Mouse (Mus musculus) limb, embryonic 13.5 days (tissue): Measurements from ENCODE around the gene Shisa2. TPM values are rescaled to one million over a fixed set of nuclear protein-coding genes. Genes with fewer than 3 reads are reported as not detected.
A peak's percentile ranks its signal among the peaks of the same experiment; 100 is the strongest.

Experiments used
- ATAC-seq: fragments of 200-750 bp; cut with Nextera tagmentation; 2 replicates; pipeline ENCODE4 v1.8.0; 2017; ENCODE audit warnings: low read depth, moderate number of reproducible peaks, moderate TSS enrichment; ENCODE audit not compliant: low FRiP score
- H3K27ac ChIP-seq: fragments of 300-500 bp; sonication (generic); 2 replicates; pipeline ENCODE4 v1.5.1; 2015; ENCODE audit warnings: inconsistent platforms, mild to moderate bottlenecking, moderate library complexity
- H3K27me3 ChIP-seq: fragments of 300-500 bp; sonication (generic); 2 replicates; pipeline ENCODE4 v1.6.1; 2015; ENCODE audit warnings: mild to moderate bottlenecking, inconsistent platforms
- H3K36me3 ChIP-seq: fragments of 300-500 bp; sonication (generic); 2 replicates; pipeline ENCODE4 v1.6.1; 2015; ENCODE audit warnings: inconsistent platforms, mild to moderate bottlenecking, moderate library complexity
- H3K4me1 ChIP-seq: fragments of 300-500 bp; sonication (generic); 2 replicates; pipeline ENCODE4 v1.6.1; 2015; ENCODE audit warnings: inconsistent platforms
- H3K4me2 ChIP-seq: fragments of 300-500 bp; sonication (generic); replicated peaks from 2 replicates; pipeline ENCODE4 v1.6.1; 2015; ENCODE audit warnings: inconsistent platforms, mild to moderate bottlenecking, moderate library complexity
- H3K4me3 ChIP-seq: fragments of 300-500 bp; sonication (generic); 2 replicates; pipeline ENCODE4 v1.5.1; 2015; ENCODE audit warnings: moderate library complexity, mild to moderate bottlenecking, inconsistent platforms
- H3K9ac ChIP-seq: fragments of 300-500 bp; sonication (generic); 2 replicates; pipeline ENCODE4 v1.6.1; 2015; ENCODE audit warnings: mild to moderate bottlenecking, inconsistent platforms
- H3K9me3 ChIP-seq: fragments of 300-500 bp; sonication (generic); 2 replicates; pipeline ENCODE4 v1.6.1; 2016; ENCODE audit warnings: inconsistent platforms
- WGBS: fragments of 180-500 bp; shearing (Covaris S2); methylation state at CpG from one replicate; pipeline ENCODE4 v1.1.7; 2015; 5-methylcytosine and 5-hydroxymethylcytosine counted together
- polyA plus RNA-seq: library from polyadenylated mRNA; unstranded; fragments of >200 nt; fragmentation: Nextera tagmentation; extraction: Ambion mirVana; gene quantifications from 2 replicates; pipeline ENCODE4 v1.2.1, GENCODE M21; 2015

Shisa2 gene
- polyA plus RNA-seq: 46.6 and 54.2 TPM in 2 replicates

DNA sequence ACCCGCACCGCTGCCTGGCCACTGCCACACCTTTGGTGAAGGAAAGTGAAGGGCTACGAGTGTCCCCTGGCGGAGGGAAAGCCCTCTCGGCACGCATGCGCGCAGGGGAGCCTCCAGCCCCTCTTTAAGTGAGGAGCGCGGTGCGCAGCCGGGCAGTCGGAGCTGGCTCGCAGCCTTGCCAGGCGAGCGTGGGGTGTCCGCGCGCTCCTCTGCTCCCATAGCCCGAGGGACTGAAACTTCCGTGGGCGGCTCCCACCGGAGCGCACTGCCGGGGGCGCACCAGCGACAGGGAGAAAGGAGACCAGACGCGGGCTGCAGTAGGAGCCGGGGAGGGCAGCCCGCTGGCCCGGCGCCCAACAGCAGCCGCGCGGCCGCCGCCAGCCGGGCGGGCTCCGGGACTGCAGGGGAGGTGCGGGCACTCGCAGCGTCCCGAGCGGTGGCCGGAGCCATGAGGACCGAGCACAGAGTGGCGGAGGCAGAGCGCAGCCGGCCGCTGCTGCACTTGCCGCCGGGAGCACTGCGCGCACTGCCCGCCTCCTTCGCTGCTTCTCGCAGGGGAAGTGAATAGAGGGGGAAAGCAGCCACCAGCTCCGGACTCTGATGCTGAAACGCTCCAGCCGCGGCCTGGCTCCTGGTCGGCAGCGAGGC lies at the start of gene Shisa2:
TSS of gene Shisa2 (plus strand) at position 151 of the 648 bp plus-strand sequence.
- Histone ChIP-seq H3K27ac (peak within 1 kb of the TSS; percentile 94), H3K9ac (peak within 1 kb of the TSS; percentile 94), H3K9me3 (no peaks in the 10 kb centered on the region), H3K4me2 (peak within 1 kb of the TSS; percentile 81), H3K4me1 (peaks cover 49% of the 10 kb centered on the region), H3K4me3 (peak within 1 kb of the TSS; percentile 78), H3K36me3 (peaks cover 10% of the 10 kb centered on the region), H3K27me3 (peaks cover 25% of the 10 kb centered on the region; the same call in 1 of the 2 replicates)
- peak; percentile 87 for ATAC-seq
- WGBS: 0% methylated on average over 64 of the region's 65 CpGs

DNA sequence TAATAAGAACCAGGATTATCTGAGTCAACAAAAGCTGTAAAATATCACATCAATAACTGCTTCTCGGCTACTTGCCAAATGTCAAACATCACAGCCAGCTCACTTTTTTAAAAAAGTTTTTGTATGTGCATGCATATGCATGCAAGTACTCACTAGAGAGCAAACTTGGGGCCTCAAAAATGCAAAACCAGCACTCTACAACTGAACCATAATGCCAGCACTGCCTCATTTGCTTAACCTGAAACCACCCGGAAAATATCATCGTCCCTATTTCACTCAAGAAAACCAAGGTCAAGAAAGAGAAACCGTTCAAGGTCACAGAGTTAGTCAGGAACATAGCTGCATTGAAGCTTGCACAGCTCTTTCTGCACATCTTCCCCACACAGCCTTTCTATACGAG lies 48.7 kb upstream of the Shisa2 start:
- Histone ChIP-seq H3K4me1 (no peaks in the 10 kb centered on the region), H3K36me3 (peaks cover 39% of the 10 kb centered on the region), H3K9me3 (no peaks in the 10 kb centered on the region), H3K27ac (no peak overlapping the region), H3K27me3 (no peaks in the 10 kb centered on the region), H3K9ac (no peak overlapping the region), H3K4me3 (no peak overlapping the region), H3K4me2 (no peak overlapping the region)
- no peak for ATAC-seq
- 87% methylated on average over 5 of the region's 5 CpGs for WGBS

DNA sequence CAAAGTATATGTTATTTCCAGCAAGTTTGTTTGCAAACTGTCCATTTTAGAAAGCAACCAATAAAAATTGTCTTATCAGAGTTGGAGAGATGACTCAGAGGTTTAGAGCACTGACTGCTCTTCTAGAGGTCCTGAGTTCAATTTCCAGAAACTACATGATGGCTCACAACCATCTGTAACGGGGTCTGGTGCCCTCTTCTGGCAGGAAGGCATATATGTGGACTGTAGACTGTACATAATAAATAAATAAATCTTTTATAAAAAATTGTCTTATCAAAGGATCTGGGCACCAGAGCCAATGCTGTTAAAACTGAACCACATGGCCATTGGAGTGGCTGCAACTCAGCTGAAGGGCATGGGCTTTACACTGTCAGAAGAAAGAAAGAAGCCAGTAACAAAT lies 34.5 kb upstream of the Shisa2 start:
- Histone ChIP-seq H3K9ac (no peak overlapping the region), H3K27me3 (no peaks in the 10 kb centered on the region), H3K4me1 (no peaks in the 10 kb centered on the region), H3K4me2 (no peak overlapping the region), H3K36me3 (peaks cover 62% of the 10 kb centered on the region), H3K9me3 (no peaks in the 10 kb centered on the region), H3K27ac (no peak overlapping the region), H3K4me3 (no peak overlapping the region)
- 80% methylated on average over 1 of the region's 1 CpGs for WGBS
- ATAC-seq: no peak

DNA sequence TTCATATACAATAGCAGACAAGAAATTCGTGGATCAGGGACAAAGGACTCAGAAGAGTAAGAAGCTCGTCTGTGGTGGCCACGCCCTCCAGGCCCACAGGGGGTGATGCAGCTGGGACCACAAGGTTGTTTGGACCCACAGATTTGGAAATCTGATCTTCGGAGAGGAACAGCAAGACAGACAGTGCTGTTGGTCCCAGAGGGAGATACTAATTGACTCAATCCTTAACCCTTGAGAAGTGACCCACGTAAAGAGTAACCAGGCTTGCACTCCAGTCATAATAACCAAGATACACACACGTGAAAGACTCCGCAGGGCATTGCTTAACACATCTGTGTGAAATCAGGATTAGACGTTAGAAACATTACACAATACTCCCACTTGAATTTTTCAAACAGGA lies 33.2 kb upstream of the Shisa2 start:
- no peak overlapping the region for H3K4me3 ChIP-seq
- H3K4me2 ChIP-seq: no peak overlapping the region
- H3K27ac ChIP-seq: no peak overlapping the region
- peaks cover 5% of the 10 kb centered on the region for H3K4me1 ChIP-seq
- no peaks in the 10 kb centered on the region for H3K27me3 ChIP-seq
- peaks cover 49% of the 10 kb centered on the region for H3K36me3 ChIP-seq
- 83% methylated on average over 8 of the region's 8 CpGs for WGBS
- H3K9ac ChIP-seq: no peak overlapping the region
- no peaks in the 10 kb centered on the region for H3K9me3 ChIP-seq
- no peak for ATAC-seq

DNA sequence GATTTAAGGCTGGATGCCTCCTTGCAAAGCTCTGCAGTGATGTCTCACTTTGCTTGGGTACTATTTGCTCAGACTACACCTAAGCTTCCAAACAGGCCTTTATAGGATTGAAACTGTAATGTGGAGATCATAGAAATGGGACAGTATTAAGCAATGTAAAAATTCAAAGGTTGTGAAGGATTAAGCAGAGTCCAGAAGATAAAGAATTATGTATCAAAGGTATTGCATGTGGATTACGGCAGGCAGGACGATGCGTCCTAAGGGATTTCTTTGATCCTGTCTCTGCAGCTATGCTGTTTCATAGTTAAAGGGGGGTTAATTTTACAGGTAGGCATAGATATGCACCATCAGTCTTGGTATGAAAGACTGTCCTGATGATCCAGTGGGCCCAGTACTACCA lies 32.5 kb upstream of the Shisa2 start:
- H3K27ac ChIP-seq: no peak overlapping the region
- no peaks in the 10 kb centered on the region for H3K27me3 ChIP-seq
- peaks cover 8% of the 10 kb centered on the region for H3K4me1 ChIP-seq
- peaks cover 49% of the 10 kb centered on the region for H3K36me3 ChIP-seq
- WGBS: 96% methylated on average over 3 of the region's 3 CpGs
- H3K9ac ChIP-seq: no peak overlapping the region
- no peak for ATAC-seq
- H3K4me3 ChIP-seq: no peak overlapping the region
- H3K9me3 ChIP-seq: no peaks in the 10 kb centered on the region
- no peak overlapping the region for H3K4me2 ChIP-seq

DNA sequence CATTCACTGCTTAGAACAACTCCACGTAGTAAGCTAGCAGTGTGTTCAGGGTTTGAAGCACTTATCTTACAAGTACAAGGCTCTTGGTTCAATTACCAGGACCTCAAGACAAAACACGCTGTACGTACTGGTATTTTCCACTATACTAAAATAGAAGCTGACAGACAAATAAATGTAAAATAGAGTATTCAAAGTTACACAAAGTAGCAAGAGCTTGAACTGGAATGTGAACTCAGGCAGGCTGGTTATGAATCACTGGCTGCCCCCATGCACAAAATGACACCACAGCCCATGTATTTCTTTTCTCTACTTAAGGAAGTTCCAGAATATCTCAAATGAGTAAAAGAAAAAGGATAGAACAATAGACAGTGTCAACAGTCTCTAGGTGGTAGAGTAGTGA lies 30.1 kb upstream of the Shisa2 start:
- peaks cover 29% of the 10 kb centered on the region for H3K36me3 ChIP-seq
- H3K27ac ChIP-seq: no peak overlapping the region
- H3K4me1 ChIP-seq: peaks cover 8% of the 10 kb centered on the region
- H3K9me3 ChIP-seq: no peaks in the 10 kb centered on the region
- H3K4me3 ChIP-seq: no peak overlapping the region
- H3K9ac ChIP-seq: no peak overlapping the region
- no peaks in the 10 kb centered on the region for H3K27me3 ChIP-seq
- no peak overlapping the region for H3K4me2 ChIP-seq
- WGBS: 94% methylated on average over 3 of the region's 3 CpGs
- no peak for ATAC-seq

DNA sequence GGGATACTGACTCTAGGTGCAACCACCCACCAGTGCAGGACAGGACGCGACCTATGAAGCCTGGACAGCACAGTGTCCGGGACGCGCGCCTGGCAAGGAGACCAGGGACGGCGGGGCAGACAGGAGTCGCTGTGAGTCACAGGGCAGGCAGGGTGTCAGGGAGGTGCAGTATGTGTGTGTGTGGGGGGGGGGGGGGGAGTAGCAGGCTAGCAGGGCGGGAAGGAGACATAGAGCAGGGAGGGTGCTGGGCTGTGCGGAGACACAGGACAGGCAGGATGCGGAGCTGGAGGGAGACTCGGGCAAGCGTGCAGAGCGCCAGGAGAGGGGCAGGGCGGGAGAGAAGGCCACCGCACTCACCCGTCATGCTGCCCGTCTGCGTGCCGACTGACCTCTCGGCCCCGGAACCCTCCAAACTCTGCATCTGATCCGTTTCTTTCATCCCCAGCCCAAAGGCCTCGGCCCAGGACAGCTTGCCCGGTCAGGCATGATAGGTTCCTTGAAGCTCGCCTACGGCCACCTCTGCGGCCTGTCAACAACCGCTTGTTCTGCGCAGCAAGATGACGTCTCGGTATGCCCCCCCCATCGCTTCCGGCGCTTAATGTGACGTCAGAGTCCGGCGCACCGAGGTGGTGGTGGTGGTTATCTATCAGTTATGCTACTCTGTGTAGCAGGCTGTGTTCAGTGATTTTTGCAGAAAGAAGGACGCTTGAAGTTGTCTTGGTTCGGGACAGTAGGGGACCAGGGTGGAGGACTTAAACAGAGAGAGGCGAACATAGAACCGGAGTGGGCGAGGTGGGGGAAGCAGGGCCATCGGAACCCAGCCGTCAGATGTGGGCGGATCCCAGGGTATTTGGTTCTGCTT lies 27.5 kb upstream of the Shisa2 start, which contains the start of gene Cdadc1:
TSS of gene Cdadc1 (minus strand) at position 562 of the 862 bp plus-strand sequence.
- H3K27ac ChIP-seq: peak within 1 kb of the TSS; percentile 40; the same call in 1 of the 2 replicates
- ATAC-seq: peak; percentile 92
- H3K27me3 ChIP-seq: peaks cover 6% of the 10 kb centered on the region; the same call in 1 of the 2 replicates
- peaks cover 8% of the 10 kb centered on the region for H3K36me3 ChIP-seq
- peak within 1 kb of the TSS; percentile 90 for H3K9ac ChIP-seq
- H3K4me1 ChIP-seq: peaks cover 8% of the 10 kb centered on the region
- under 1% methylated on average over 43 of the region's 48 CpGs for WGBS
- H3K9me3 ChIP-seq: no peaks in the 10 kb centered on the region
- peak within 1 kb of the TSS; percentile 93 for H3K4me3 ChIP-seq
- H3K4me2 ChIP-seq: peak within 1 kb of the TSS; percentile 92

DNA sequence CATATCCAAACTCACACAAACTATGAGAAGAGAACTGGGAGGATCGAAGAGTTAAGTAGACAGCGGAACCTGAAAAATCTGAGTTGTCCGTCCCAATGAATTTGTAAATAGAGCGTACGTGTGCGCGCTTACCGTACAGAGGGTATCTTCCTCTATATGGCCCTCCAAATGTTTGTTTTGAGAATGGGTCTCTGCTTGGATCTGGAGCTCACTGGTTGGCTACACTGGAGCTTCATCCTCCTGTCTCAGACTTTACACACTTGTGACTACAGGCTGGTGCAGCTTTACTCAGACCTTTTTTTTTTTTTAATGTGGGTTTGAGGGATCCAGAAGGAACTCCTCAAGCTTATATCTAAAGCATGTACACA lies 26.9 kb upstream of the Shisa2 start:
- Histone ChIP-seq H3K4me1 (peaks cover 8% of the 10 kb centered on the region), H3K27ac (peak overlapping the region; percentile 40; the same call in 1 of the 2 replicates), H3K27me3 (peaks cover 10% of the 10 kb centered on the region), H3K9me3 (no peaks in the 10 kb centered on the region), H3K4me3 (peak overlapping the region; percentile 93), H3K4me2 (peak overlapping the region; percentile 92), H3K9ac (peak overlapping the region; percentile 90), H3K36me3 (peaks cover 5% of the 10 kb centered on the region; the same call in 1 of the 2 replicates)
- peak; percentile 4; the same call in 1 of the 2 replicates for ATAC-seq
- WGBS: 2% methylated on average over 8 of the region's 8 CpGs

DNA sequence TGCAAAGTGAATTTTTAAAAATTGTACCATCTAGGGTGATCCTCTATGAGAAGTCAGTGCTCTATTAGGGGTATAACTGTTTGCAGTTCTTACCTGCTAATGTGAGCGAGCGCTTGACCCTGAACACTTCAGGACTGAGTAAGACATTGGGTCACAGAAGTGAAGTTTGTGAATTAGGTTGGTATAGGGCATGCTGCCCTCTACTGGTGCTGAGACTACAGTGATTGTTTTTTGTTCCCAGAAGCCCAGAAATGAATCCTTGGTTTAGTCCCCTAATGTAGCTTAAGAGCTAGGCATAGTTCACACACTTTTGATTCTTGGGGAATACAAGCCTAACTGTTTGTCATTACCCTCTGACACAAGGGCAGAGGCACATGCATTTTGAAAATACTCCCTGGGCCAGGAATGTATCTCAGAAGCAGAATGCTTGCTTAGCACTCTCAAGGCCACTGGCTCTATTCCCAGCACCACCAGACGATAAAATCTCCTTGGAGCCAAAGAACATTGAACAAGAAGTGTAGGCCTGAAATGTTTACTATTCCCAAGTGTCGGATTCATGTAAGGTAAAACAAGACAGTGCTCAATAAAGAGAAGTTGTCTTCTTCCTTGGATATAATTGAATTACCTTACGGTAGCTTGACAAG lies 21.0 kb upstream of the Shisa2 start:
- Histone ChIP-seq H3K9me3 (no peaks in the 10 kb centered on the region), H3K27me3 (peaks cover 21% of the 10 kb centered on the region), H3K4me3 (no peak overlapping the region), H3K4me2 (no peak overlapping the region), H3K9ac (no peak overlapping the region), H3K4me1 (no peaks in the 10 kb centered on the region), H3K36me3 (no peaks in the 10 kb centered on the region), H3K27ac (no peak overlapping the region)
- WGBS: 66% methylated on average over 5 of the region's 5 CpGs
- no peak for ATAC-seq

DNA sequence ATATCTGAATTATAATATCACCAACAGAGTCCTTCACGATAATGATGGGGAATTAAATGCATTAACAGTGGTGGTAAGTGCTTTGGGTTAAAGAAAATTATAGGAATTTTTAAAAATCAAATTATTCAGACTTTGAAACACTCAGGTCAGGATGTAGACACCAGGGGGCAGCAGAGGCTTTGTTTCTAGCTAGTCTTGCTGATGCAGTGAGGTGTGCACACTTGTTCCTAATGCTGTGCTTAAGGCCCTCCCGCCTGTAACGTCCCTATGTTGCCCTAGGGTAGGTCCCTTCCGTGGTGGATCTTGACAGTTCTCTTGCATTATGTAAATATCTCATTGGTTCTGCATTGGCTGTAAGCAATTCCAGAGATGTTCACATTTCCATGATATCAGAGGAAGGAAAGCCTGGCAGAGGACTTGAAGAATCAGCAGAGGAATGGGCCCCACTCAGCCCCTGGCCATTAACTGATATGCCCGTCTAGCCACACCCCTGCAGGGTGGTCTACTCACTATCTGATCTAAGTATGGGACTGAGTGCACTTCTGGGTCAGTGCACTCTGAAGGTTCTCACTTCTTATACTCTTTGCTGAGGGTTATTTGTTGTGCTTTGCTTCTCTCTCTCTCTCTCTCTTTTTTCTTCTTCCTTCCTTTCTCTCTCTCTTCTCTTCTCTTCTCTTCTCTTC lies 19.3 kb upstream of the Shisa2 start:
- Histone ChIP-seq H3K4me2 (no peak overlapping the region), H3K4me3 (no peak overlapping the region), H3K36me3 (no peaks in the 10 kb centered on the region), H3K9me3 (no peaks in the 10 kb centered on the region), H3K27me3 (peaks cover 21% of the 10 kb centered on the region), H3K9ac (no peak overlapping the region), H3K4me1 (no peaks in the 10 kb centered on the region), H3K27ac (no peak overlapping the region)
- 22% methylated on average over 5 of the region's 5 CpGs for whole genome bisulfite sequencing
- ATAC-seq: no peak

DNA sequence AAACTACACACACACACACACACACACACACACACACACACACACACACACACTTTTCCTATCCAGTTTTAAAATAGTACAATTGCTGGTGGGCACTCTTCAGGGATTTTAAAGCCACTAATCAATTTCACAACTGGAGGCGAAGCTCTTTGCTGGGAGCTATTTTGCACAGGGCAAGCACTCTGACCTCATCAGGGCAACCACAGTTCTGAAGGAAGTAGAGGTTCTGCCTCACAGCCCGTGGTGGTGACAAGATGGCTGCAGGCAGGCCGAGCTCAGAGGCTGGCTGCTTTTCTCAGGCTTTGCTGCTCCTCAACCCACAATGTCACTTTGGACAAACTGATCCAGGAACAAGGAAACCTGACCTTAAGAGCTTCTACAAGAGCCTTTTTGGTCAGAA lies 18.1 kb upstream of the Shisa2 start:
- H3K9ac ChIP-seq: no peak overlapping the region
- no peak for ATAC-seq
- H3K27ac ChIP-seq: no peak overlapping the region
- no peak overlapping the region for H3K4me3 ChIP-seq
- no peak overlapping the region for H3K4me2 ChIP-seq
- H3K27me3 ChIP-seq: peaks cover 15% of the 10 kb centered on the region; the same call in 1 of the 2 replicates
- WGBS: 46% methylated on average over 3 of the region's 3 CpGs
- no peaks in the 10 kb centered on the region for H3K4me1 ChIP-seq
- H3K9me3 ChIP-seq: no peaks in the 10 kb centered on the region
- H3K36me3 ChIP-seq: no peaks in the 10 kb centered on the region
